Mouse (Mus musculus) olfactory bulb, adult 2 months (tissue): ENCODE data around the gene Naa35.

Experiments
- CTCF ChIP-seq: fragments of 200-500 bp; IDR thresholded peaks from 2 replicates; pipeline ENCODE4 v1.5.1; 2012; ENCODE audit warnings: low read depth, mild to moderate bottlenecking, low read length, moderate library complexity; ENCODE audit not compliant: insufficient read depth
- POLR2A ChIP-seq: fragments of 200-500 bp; IDR thresholded peaks from 2 replicates; pipeline ENCODE4 v1.6.1; 2012; ENCODE audit warnings: mild to moderate bottlenecking, low read depth, low read length, moderate library complexity; ENCODE audit not compliant: insufficient read depth

GRCm38 (mm10) chr13:59590691-59591090 lies 5.6 kb downstream of the Naa35 start:
- TF ChIP-seq CTCF (no peak), POLR2A (no peak)
